Mouse (Mus musculus) retina, postnatal 7 days (tissue): ENCODE data around the gene Alad.

Experiments used
- DNase-seq: peaks from one replicate; pipeline ENCODE4 v3.0.0-alpha.2; 2012; ENCODE audit warnings: low read depth, low spot score

Gene Alad

GRCm38 (mm10) chr4:62517538-62518415 is 1.9 kb downstream of the Alad start:
- no peak for DNase-seq

DNA sequence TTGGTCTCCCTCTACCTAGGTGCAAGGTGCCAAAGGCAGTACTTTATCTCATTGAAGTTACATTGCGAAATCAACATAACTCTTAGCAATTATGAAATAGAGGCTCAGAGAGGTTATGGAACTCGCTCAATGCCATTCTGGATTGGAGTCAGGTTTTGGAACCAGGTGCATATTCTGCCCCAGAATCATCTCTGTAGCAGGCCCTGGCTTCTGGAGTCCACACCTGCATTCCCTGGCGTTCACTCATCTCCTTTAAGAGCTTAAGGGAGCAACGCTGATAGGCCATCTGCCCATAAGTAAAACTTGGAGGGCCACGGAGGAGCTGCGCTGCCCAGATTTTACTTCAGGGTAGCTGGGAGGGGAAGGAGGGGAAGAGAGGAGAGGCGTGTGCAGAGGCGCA is 2.7 kb downstream of the Alad start:
- DNase-seq: no peak

DNA sequence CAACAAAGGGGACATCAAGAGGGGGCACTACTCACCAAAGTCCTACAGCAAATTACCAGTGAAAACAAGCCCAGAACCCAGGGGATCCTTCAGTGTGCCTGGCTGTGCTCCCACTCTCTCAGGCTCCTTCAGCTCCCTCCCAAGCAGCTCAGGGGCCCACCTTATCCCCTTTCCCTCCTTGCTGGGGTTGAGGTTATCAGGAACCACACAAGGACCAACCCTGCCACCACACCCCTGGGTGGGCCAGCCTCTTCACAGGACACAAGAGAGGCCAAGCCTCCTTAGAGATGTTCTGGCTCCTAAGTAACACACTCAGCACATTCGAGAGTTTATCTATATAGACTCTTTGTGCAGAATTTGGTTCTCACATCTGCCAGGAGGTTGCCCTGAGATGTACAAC is 3.1 kb downstream of the Alad start:
- DNase-seq: no peak

DNA sequence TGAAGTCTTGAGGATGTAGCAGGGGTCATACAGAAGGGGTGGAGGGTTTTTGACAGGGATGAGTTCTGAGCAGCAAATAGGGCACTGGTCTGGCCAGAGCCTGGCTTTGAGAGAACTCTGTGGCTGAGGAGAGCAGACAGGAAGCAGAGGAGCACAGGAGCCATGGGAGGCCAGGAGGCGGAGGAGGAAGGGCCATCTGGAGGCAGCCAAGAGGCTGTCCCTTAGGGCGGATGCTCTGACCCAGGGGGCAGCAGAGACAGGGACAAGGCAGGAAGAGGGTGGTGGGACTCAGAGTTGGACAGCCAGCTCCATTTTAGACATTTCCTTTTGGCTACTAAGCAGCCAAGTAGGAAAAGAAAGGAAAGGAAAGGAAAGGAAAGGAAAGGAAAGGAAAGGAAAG is 3.6 kb downstream of the Alad start:
- no peak for DNase-seq

GRCm38 (mm10) chr4:62515490-62515889 is 4.2 kb downstream of the Alad start:
- DNase-seq: no peak

DNA sequence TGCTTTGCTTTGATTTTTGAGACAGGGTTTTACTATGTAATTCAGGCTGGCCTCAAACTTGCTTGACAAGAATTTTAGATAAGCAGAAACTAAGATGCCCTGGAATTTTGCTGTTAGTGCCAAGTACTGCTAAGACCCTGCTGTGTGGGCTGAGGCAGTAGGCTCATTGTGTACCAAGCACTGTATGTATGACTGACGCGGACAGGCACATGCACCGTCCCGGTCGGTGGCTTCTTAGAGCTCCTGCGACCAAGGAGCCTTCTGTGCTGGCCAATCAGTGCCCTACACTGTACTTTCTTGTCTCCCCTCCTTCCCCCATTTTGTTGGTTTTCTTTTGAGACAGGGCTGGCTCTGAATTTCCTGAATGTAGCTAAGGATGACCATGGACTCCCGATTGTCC is 4.7 kb downstream of the Alad start:
- no peak for DNase-seq

GRCm38 (mm10) chr4:62513998-62514506 is 5.7 kb downstream of the Alad start:
- DNase-seq: no peak

- no peak for DNase-seq
These were observed 9.8 kb downstream of the Alad start for GRCm38 (mm10) chr4:62509946-62510345.

DNA sequence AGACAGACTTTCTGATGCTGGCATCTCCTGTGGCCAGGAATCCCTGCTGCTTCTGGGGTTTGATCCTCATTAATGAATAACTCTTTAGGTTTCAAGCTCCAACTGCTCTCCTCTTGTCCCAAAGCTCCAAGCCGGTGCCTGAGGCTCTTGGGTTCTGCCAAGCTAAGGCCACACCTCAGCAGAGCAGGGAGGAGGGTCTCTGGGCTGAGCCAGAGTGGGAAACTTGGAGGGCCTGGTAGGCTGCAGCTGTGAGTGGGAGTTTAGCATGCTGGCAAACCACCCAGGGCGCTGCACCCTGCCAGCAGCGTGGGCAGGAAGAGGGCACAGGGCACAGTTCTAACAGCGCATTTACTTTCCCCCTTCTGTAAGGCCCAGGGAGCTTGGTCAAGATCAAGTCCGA is 10.9 kb downstream of the Alad start:
- no peak for DNase-seq

- DNase-seq: no peak
These were observed 12.9 kb downstream of the Alad start for GRCm38 (mm10) chr4:62506798-62507197.

DNA sequence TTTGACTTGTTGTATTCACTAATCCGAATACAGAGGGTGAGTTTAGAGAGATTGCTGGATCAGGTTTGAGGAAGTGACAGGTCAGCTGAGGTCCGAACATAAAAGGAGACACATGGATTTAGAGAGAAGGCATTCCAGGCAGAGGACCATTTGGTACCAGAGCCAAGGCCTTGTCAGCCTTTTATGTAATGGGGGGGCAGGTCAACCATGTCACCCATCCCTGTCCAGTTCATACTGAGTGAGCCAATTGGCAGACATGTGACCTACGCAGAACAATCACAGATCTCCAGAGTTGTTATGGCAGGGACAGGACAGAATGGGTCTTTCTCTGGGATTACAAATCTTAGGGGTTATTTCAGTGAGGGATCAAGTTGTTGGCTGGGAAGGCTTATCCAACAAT is 13.7 kb downstream of the Alad start:
- DNase-seq: no peak

DNA sequence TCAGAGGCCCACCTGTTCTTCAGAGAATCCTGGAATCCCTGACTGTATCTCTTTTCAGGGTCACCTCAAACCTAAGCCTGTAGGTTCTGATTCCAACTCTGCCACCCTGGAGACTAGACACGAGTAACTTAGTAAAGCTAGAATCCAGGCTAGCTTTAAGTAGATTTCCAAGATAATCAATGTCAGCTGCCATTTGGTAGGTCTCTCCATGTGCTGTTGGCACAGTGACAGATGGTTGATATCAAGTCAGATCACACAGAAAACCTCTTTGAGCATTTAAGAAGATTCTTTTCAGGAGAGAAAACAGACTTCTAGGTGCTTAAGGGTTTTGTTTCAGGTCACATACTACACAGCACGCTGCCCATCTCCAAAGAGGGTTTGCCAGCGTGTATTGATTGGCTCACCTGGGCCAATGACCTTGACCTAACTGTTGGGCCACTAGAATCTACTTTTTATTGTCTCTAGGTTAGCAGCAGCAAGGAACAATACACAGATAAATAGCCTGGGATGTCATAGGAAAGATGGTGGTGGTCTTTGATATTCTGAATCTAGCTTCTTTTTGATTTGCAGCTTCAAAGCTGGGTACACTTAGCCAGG is 16.2 kb downstream of the Alad start, which contains the start of gene Hdhd3:
TSS of gene Hdhd3 (minus strand) at position 94 of the 597 bp plus-strand sequence.
- no peak for DNase-seq

DNA sequence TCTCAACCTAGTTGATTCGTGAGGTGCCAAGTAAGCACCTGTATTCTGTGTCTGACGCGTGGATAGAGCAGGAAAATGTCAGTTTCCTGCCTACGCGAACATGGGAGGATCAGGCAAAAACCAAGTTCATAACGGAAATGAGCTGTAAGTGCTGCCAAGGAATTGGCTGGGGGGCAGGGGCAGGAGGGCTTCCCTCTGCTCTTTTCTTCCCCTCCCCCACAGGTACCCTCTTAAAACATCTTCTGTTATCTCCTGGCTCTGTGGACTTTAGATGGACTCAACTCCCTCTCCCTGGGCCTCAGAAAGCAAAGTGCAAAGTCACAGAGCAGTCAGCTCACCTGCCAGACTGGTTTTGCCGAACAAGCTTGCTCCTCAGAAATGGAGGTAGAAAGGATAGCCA is 16.7 kb downstream of the Alad start:
- no peak for DNase-seq

DNA sequence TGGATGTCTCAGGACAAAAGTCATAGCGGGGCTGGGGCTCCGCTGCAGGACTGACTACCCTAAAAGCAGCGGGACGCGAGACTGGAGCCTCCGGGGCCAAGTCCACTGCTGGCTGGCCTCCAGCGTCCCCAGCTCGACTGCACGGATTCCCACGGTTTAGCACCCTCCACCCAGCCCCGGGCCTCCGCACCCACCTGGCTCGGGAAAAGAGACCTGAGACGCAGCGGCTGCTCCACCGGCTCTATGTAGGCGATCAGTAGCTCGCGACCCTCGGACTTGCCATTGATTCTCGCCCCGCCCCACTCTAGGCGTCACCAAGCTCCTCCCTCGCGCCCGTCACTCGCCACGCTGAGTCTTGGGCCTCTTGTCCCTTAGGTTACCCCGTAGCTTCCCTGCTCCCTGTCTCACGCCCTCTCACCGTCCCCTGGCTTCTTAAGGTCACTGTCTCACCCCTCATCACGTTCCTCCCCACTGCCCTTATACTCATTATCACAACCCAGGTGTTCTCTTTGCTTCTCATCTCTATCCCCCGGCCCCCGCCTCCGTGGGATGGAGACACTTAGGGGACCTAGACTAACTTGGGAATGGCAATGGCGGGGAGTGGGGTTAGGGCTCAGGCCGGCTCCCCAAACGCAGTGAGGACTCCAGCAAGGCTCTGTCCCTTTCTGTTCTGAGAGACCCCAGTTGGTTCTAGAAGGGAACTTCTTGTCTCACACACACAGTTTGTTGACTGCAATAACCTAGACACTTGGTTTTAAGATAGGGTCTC is 17.6 kb downstream of the Alad start:
- DNase-seq: peak; percentile 73

- DNase-seq: no peak
These were observed 18.2 kb downstream of the Alad start for GRCm38 (mm10) chr4:62501534-62501933.

DNA sequence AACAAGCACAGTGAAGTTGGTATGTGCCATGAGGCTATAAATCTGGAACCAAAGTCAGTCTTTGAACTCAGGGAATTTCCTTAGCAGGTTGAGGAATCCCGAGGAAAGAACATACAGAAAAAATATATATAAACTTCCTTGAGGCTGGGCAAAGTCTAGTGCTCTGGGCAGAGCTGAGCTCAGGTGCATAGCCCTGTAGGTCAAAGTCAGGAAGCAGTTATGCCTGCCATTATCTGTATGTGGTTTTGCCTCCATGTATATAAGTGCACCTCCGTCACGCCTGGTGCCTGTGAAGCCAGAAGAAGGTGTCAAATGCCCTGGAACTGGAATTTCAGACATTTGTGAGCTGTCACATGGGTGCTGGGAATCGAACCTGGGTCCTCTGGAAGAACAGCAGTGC is 18.9 kb downstream of the Alad start:
- no peak for DNase-seq

DNA sequence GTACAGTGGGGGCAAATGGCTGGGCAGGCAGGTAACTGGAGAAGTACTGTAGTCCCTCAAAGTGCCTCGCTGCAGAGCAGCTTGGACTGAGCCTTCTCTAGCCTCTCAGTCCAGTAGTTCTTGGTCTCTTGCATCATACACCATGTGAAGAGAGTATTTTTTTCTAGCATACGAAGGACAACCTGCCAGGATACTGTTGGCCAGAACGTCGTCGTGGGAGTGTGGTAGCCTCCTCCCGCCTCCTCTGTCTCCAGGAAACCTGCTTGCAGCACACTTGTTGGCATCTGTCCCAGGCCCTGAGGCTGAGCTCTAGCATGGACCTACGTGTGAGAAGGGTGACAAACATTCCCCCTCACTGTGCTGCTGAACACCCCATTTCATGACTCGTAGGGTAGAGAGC is 22.9 kb downstream of the Alad start:
- DNase-seq: no peak

GRCm38 (mm10) chr4:62495946-62496345 is 23.8 kb downstream of the Alad start:
- no peak for DNase-seq

DNA sequence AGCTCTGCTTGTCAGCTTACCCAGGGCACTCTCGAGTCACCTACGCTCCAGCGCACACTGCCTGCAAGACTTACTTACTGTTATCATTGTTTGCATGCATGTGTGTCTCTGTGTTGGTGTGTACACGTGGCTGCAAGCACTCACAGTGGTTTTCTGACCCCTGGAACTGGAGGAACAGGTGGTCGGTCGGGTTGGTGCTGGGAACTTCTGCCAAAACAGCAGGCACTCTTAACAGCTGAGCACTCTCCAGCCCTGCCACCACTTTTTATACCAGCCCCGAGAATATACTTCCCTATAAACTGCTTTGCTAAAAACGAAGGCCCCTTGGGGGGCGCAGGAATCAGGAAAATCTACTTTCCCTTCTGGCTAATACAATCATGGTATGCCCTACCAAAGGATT is 25.5 kb downstream of the Alad start:
- DNase-seq: no peak

GRCm38 (mm10) chr4:62492682-62493081 is 27.0 kb downstream of the Alad start:
- no peak for DNase-seq

DNA sequence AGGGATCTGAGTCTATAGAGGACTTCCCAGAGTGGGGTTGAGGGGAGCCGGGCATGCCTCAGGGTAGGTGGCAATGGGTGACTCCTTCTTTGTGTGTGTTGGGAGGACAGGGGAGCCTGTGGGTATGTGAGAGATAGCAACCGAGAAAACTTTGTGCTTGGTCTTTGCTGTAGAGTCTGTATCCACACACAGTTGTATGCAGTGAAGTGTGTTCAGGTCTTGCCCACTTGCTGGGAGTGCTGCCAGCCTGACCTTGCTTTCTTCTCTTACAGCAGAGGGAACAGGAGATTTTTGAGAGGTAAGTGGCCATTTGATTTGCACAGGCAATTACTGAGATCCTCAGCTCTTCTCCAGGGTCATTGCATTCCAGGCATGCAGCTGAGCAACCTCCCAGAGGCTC is 31.8 kb downstream of the Alad start:
- no peak for DNase-seq

- no peak for DNase-seq
These were observed 32.5 kb downstream of the Alad start for GRCm38 (mm10) chr4:62487172-62487571.
